Mouse (Mus musculus): Measurements from ENCODE around the gene Maml1. TPM values are rescaled to one million over a fixed set of nuclear protein-coding genes. Genes with fewer than 3 reads are reported as not detected.

Maml1 gene
- total RNA-seq, 2 experiments from 2014 or later: 10.3 to 10.7 TPM

Small RNAs within 50 kb of the gene (microRNA-seq; reads per million reads assigned to microRNA genes)
- gene Mir6919: 0.75 to 3.2 reads per million in 2 experiments

Other genes with a start within 250 kb of the Maml1 start
- 100 to 1,000 TPM; 131 TPM for gene Tbc1d9b, start 160.9 kb downstream of the Maml1 start, total RNA-seq (2021)
- 10 to 100 TPM; 11.5 to 13.9 TPM for gene Mrnip, start 117.9 kb downstream of the Maml1 start, total RNA-seq (2021)
- gene Sqstm1, start 81.5 kb downstream of the Maml1 start, total RNA-seq (2021): 100 to 1,000 TPM; 492 to 540 TPM
- gene Mgat4b, start 81.4 kb downstream of the Maml1 start, total RNA-seq (2021): 10 to 100 TPM; 65.8 to 72.0 TPM
- gene Ltc4s, start 53.7 kb downstream of the Maml1 start, total RNA-seq (2021): 1 to 10 TPM; 6.1 to 7.0 TPM
- gene Canx, start 33.4 kb upstream of the Maml1 start, total RNA-seq (2021): 100 to 1,000 TPM; 398 to 431 TPM
- under 1 TPM in 1 of 2 experiments, not detected in 1; 0.93 TPM for gene Cby3, start 62.2 kb upstream of the Maml1 start, total RNA-seq (2021)
- 100 to 1,000 TPM; 257 to 271 TPM for gene Hnrnph1, start 84.7 kb upstream of the Maml1 start, total RNA-seq (2021)
- 10 to 100 TPM; 29.2 to 30.3 TPM for gene Rufy1, start 138.8 kb upstream of the Maml1 start, total RNA-seq (2021)